Mouse (Mus musculus) liver, adult 2 months (tissue): ENCODE measurements around the gene Rps10. TPM values are rescaled to one million over a fixed set of nuclear protein-coding genes. Genes with fewer than 3 reads are reported as not detected.
A peak's percentile ranks its signal among the peaks of the same experiment; 100 is the strongest.

ENCODE experiments used
- DNase-seq: peaks from one replicate; pipeline ENCODE4 v3.0.0-alpha.2; 2011; ENCODE audit warnings: low read depth, low spot score; ENCODE audit errors: extremely low read depth
- H3K27ac ChIP-seq: fragments of 200-500 bp; replicated peaks from 2 replicates; pipeline ENCODE4 v1.5.1; 2012; ENCODE audit warnings: low read depth, mild to moderate bottlenecking, control low read depth, inconsistent platforms, low read length; ENCODE audit not compliant: insufficient read depth
- H3K27me3 ChIP-seq: fragments of 200-500 bp; 2 replicates; pipeline ENCODE4 v1.6.1; 2012; ENCODE audit warnings: mild to moderate bottlenecking, moderate library complexity, low read length, inconsistent platforms; ENCODE audit not compliant: control insufficient read depth, insufficient read depth
- H3K36me3 ChIP-seq: fragments of 200-500 bp; 2 replicates; pipeline ENCODE4 v1.6.1; 2012; ENCODE audit warnings: low read length, inconsistent platforms; ENCODE audit not compliant: control insufficient read depth, insufficient read depth
- H3K4me1 ChIP-seq: fragments of 200-500 bp; 2 replicates; pipeline ENCODE4 v1.6.1; 2011; ENCODE audit warnings: low read length; ENCODE audit not compliant: control insufficient read depth, insufficient read depth
- H3K4me3 ChIP-seq: fragments of 200-500 bp; 2 replicates; pipeline ENCODE4 v1.5.1; 2011; ENCODE audit warnings: low read depth, mild to moderate bottlenecking, control low read depth, low read length, moderate library complexity; ENCODE audit not compliant: insufficient read depth
- H3K79me2 ChIP-seq: fragments of 200-500 bp; 2 replicates; pipeline ENCODE4 v1.6.1; 2012; ENCODE audit warnings: inconsistent platforms, mild to moderate bottlenecking, low read length, moderate library complexity; ENCODE audit not compliant: control insufficient read depth, insufficient read depth
- H3K9ac ChIP-seq: fragments of 200-500 bp; 2 replicates; pipeline ENCODE4 v1.6.1; 2012; ENCODE audit warnings: low read depth, mild to moderate bottlenecking, control low read depth, inconsistent platforms, low read length
- CTCF ChIP-seq: fragments of 200-500 bp; IDR thresholded peaks from 2 replicates; pipeline ENCODE4 v1.5.1; 2011; ENCODE audit warnings: low read depth, low read length, control low read depth
- POLR2A ChIP-seq: fragments of 200-500 bp; IDR thresholded peaks from 2 replicates; pipeline ENCODE4 v1.6.1; 2011; ENCODE audit warnings: low read length, control low read depth; ENCODE audit not compliant: insufficient read depth; ENCODE audit errors: extremely low read depth
- WGBS: fragments of 180-500 bp; shearing (Covaris S2); methylation state at CpG from one replicate; pipeline ENCODE4 v1.1.7; 2018; 5-methylcytosine and 5-hydroxymethylcytosine counted together
- polyA plus RNA-seq: library from polyadenylated mRNA; depleted of rRNA; stranded (reverse); fragments of >200 nt; gene quantifications from 2 replicates; pipeline ENCODE4 v1.2.3, GENCODE M21; 2012
- total RNA-seq: library from RNA; depleted of rRNA; stranded (reverse); fragments of >200 nt; gene quantifications from 2 replicates; pipeline ENCODE4 v1.2.3, GENCODE M21; 2014

Rps10 gene
- total and polyA plus RNA-seq, 2 experiments, result 416 to 437 TPM

GRCm38 (mm10) chr17:27629249-27630020, 7.0 kb downstream of the Rps10 start:
- H3K27me3 ChIP-seq, result no peaks in the 10 kb centered on the region
- 80% methylated on average over 2 of the region's 2 CpGs for WGBS
- TF ChIP-seq POLR2A, result no peak
- TF ChIP-seq CTCF, result peak; percentile 91
- no peak overlapping the region for H3K4me3 ChIP-seq
- H3K27ac ChIP-seq, result no peak overlapping the region
- H3K36me3 ChIP-seq, result peaks cover 15% of the 10 kb centered on the region
- H3K79me2 ChIP-seq, result peaks cover 11% of the 10 kb centered on the region
- peak; percentile 78 for DNase-seq
- no peak overlapping the region for H3K9ac ChIP-seq
- peaks cover 18% of the 10 kb centered on the region for H3K4me1 ChIP-seq

GRCm38 (mm10) chr17:27628376-27628775, 8.1 kb downstream of the Rps10 start:
- peaks cover 9% of the 10 kb centered on the region for H3K4me1 ChIP-seq
- no peak overlapping the region for H3K27ac ChIP-seq
- TF ChIP-seq CTCF, result no peak
- no peak for TF ChIP-seq POLR2A
- H3K4me3 ChIP-seq, result no peak overlapping the region
- DNase-seq, result peak; percentile 45
- no peaks in the 10 kb centered on the region for H3K27me3 ChIP-seq
- 35% methylated on average over 8 of the region's 8 CpGs for WGBS
- H3K79me2 ChIP-seq, result peaks cover 2% of the 10 kb centered on the region; the same call in 1 of the 2 replicates
- no peak overlapping the region for H3K9ac ChIP-seq
- peaks cover 13% of the 10 kb centered on the region for H3K36me3 ChIP-seq

- H3K4me3 ChIP-seq, result no peak overlapping the region
- no peak for TF ChIP-seq POLR2A
- peak; percentile 70 for TF ChIP-seq CTCF
- DNase-seq, result peak; percentile 82
- H3K4me1 ChIP-seq, result peaks cover 6% of the 10 kb centered on the region; the same call in 1 of the 2 replicates
- H3K79me2 ChIP-seq, result peaks cover 5% of the 10 kb centered on the region; the same call in 1 of the 2 replicates
- WGBS, result 11% methylated on average over 5 of the region's 5 CpGs
- H3K36me3 ChIP-seq, result peaks cover 9% of the 10 kb centered on the region
- no peak overlapping the region for H3K9ac ChIP-seq
- no peaks in the 10 kb centered on the region for H3K27me3 ChIP-seq
- H3K27ac ChIP-seq, result peak overlapping the region; percentile 40; the same call in 1 of the 2 replicates
Measured at GRCm38 (mm10) chr17:27627451-27627850, 9.0 kb downstream of the Rps10 start.

- no peak overlapping the region for H3K27ac ChIP-seq
- peaks cover 9% of the 10 kb centered on the region; the same call in 1 of the 2 replicates for H3K79me2 ChIP-seq
- H3K4me1 ChIP-seq, result peaks cover 9% of the 10 kb centered on the region
- no peaks in the 10 kb centered on the region for H3K27me3 ChIP-seq
- DNase-seq, result no peak
- 83% methylated on average over 5 of the region's 5 CpGs for WGBS
- H3K36me3 ChIP-seq, result peaks cover 7% of the 10 kb centered on the region; the same call in 1 of the 2 replicates
- H3K9ac ChIP-seq, result no peak overlapping the region
- no peak for TF ChIP-seq CTCF
- H3K4me3 ChIP-seq, result no peak overlapping the region
Measured at GRCm38 (mm10) chr17:27626681-27627080, 9.8 kb downstream of the Rps10 start.

- 60% methylated on average over 7 of the region's 7 CpGs for WGBS
Measured at GRCm38 (mm10) chr17:27625455-27626251, 10.8 kb downstream of the Rps10 start.

More at GRCm38 (mm10) chr17:27625455-27626251, 10.8 kb downstream of the Rps10 start:
- H3K79me2 ChIP-seq, result peaks cover 14% of the 10 kb centered on the region; the same call in 1 of the 2 replicates
- peak; percentile 83 for DNase-seq
- no peak for TF ChIP-seq POLR2A
- TF ChIP-seq CTCF, result no peak
- H3K27ac ChIP-seq, result no peak overlapping the region
- peaks cover 12% of the 10 kb centered on the region for H3K4me1 ChIP-seq
- H3K4me3 ChIP-seq, result no peak overlapping the region
- no peaks in the 10 kb centered on the region for H3K36me3 ChIP-seq
- H3K27me3 ChIP-seq, result no peaks in the 10 kb centered on the region
- no peak overlapping the region for H3K9ac ChIP-seq
